Mouse (Mus musculus) heart, embryonic 14.5 days (tissue): ENCODE data around the gene Fam221a. TPM values are rescaled to one million over a fixed set of nuclear protein-coding genes. Genes with fewer than 3 reads are reported as not detected.

ENCODE experiments used
- polyA plus RNA-seq: library from polyadenylated mRNA; unstranded; fragments of >200 nt; fragmentation: Nextera tagmentation; extraction: Ambion mirVana; gene quantifications from 2 replicates; pipeline ENCODE4 v1.2.1, GENCODE M21; 2014

Gene Fam221a
- polyA plus RNA-seq, 1 experiment from 2014 or later: 4.0 TPM

Other genes with a start within 250 kb of the Fam221a start
- gene Igf2bp3, start 152.8 kb upstream of the Fam221a start, polyA plus RNA-seq: 44.2 and 44.7 TPM in 2 replicates
- 30.6 and 36.1 TPM in 2 replicates for gene Tra2a, start 103.7 kb upstream of the Fam221a start, polyA plus RNA-seq
- 8.6 and 9.6 TPM in 2 replicates for gene Ccdc126, start 48.5 kb upstream of the Fam221a start, polyA plus RNA-seq
- not detected in 2 replicates for gene Stk31, start 27.9 kb downstream of the Fam221a start, polyA plus RNA-seq